Mouse (Mus musculus) heart, postnatal 36 days (tissue): ENCODE measurements around the gene Gm20890. TPM values are rescaled to one million over a fixed set of nuclear protein-coding genes. Genes with fewer than 3 reads are reported as not detected.
"Not testable (repeated sequence)": the region's sequence is repeated elsewhere in the genome, so short reads cannot be mapped to it uniquely, and the experiment has no call there.

ENCODE experiments used
- DNase-seq, 2 experiments: peaks; one replicate each; pipeline ENCODE4 v3.0.0; 2021 to 2022
- intact Hi-C: fragments of 180-260 bp; cut with DNase I; formaldehyde crosslinking; loops from one replicate; pipeline ENCODE4 v1.15.1; 2025
- total RNA-seq, 2 experiments: library from RNA; stranded (reverse); gene quantifications; 2 replicates each; pipeline ENCODE4 v1.2.3; 2021

The Gm20890 gene
- total RNA-seq: not detected

- intact Hi-C loops, DNase-seq: not testable (repeated sequence)
Observed at GRCm38 (mm10) chrY:26776699-26777098, at the start of gene Gm20890. Gm20890 (minus strand) TSS chrY:26776799.
